Mouse (Mus musculus): ENCODE data around the gene Eif1. TPM values are rescaled to one million over a fixed set of nuclear protein-coding genes. Genes with fewer than 3 reads are reported as not detected.
"Not testable (repeated sequence)": the region's sequence is repeated elsewhere in the genome, so short reads cannot be mapped to it uniquely, and the experiment has no call there.

Gene Eif1
- polyA plus RNA-seq, 1 experiment from 2014 or later = 1,764 TPM

- Histone ChIP-seq H3K36me3 (no peaks in the 10 kb centered on the region), H3K27me3 (peaks cover 81% of the 10 kb centered on the region), H3K4me2 (peak overlapping the region; percentile 99; the same call in 1 of the 2 replicates), H3K9ac (no peak overlapping the region), H3K4me3 (peak overlapping the region; percentile 54; the same call in 1 of the 2 replicates), H3K27ac (no peak overlapping the region), H3K9me3 (no peaks in the 10 kb centered on the region), H3K4me1 (peaks cover 20% of the 10 kb centered on the region)
- no peak for ATAC-seq (ENCODE audit: insufficient number of reproducible peaks, low FRiP score, low TSS enrichment, low read depth)
- 25% methylated on average over 9 of the region's 9 CpGs for WGBS
Measured at GRCm38 (mm10) chr11:100356819-100357211, 37.1 kb downstream of the Eif1 start.

- H3K9ac ChIP-seq = no peak overlapping the region
- no peak overlapping the region for H3K27ac ChIP-seq
- H3K36me3 ChIP-seq = no peaks in the 10 kb centered on the region
- H3K4me1 ChIP-seq = peaks cover 20% of the 10 kb centered on the region
- H3K27me3 ChIP-seq = peaks cover 78% of the 10 kb centered on the region
- H3K4me3 ChIP-seq = no peak overlapping the region
- no peaks in the 10 kb centered on the region for H3K9me3 ChIP-seq
- H3K4me2 ChIP-seq = no peak overlapping the region
- no peak for ATAC-seq (ENCODE audit: insufficient number of reproducible peaks, low FRiP score, low TSS enrichment, low read depth)
- 52% methylated on average over 5 of the region's 5 CpGs for WGBS
Measured at GRCm38 (mm10) chr11:100357408-100357807, 37.7 kb downstream of the Eif1 start.

DNA sequence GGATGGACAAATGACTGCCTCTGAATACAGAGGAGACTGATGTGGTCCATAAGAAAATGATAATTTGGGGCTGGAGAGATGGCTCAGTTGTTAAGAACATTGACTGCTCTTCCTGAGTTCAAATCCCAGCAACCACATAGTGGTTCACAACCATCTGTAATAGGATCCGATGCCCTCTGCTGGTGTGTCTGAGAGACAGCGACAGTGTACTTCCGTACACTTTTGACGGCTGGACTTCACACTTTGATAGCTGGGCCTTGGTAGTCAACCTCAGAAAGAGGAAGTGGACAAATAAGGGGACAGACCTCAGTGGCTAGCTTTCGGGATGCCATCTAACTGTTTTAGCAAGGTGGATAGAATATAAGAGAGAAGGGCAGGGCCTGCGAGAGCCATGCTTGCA lies 40.5 kb downstream of the Eif1 start:
- H3K36me3 ChIP-seq = no peaks in the 10 kb centered on the region
- peaks cover 50% of the 10 kb centered on the region for H3K27me3 ChIP-seq
- WGBS = 78% methylated on average over 6 of the region's 6 CpGs
- no peak overlapping the region for H3K9ac ChIP-seq
- no peak overlapping the region for H3K4me3 ChIP-seq
- peaks cover 21% of the 10 kb centered on the region for H3K4me1 ChIP-seq
- H3K9me3 ChIP-seq = no peaks in the 10 kb centered on the region
- no peak overlapping the region for H3K4me2 ChIP-seq
- ATAC-seq (ENCODE audit: insufficient number of reproducible peaks, low FRiP score, low TSS enrichment, low read depth) = no peak
- H3K27ac ChIP-seq = no peak overlapping the region

DNA sequence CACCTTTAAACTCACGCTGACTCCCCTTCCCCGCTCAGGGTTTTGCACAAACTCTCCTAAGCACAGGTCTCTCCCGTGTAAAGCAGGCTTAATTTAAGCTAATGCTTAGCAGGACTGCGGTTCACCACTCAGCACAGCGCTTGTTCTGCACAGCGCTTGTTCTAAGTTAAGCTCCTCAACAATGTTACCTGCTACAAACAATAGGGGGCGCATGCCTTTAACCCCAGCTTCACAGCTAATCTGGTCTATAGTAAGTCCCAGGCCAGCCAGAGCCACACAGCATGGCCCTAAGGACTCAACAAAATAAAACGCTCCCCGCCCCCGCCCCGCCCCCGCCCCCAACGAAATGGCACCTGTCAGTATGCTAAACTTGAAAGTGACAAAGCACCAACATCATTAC lies 41.4 kb downstream of the Eif1 start:
- Histone ChIP-seq H3K27me3 (peaks cover 41% of the 10 kb centered on the region), H3K4me1 (peaks cover 13% of the 10 kb centered on the region)
- ATAC-seq (ENCODE audit: insufficient number of reproducible peaks, low FRiP score, low TSS enrichment, low read depth); H3K9ac ChIP-seq; H3K4me2 ChIP-seq; H3K4me3 ChIP-seq; H3K9me3 ChIP-seq; H3K36me3 ChIP-seq; H3K27ac ChIP-seq: not testable (repeated sequence)
- WGBS = 0% methylated on average over 1 of the region's 13 CpGs

GRCm38 (mm10) chr11:100362209-100362978 lies 42.7 kb downstream of the Eif1 start:
- Histone ChIP-seq H3K9ac (no peak overlapping the region), H3K4me3 (no peak overlapping the region), H3K27ac (no peak overlapping the region), H3K36me3 (no peaks in the 10 kb centered on the region), H3K4me2 (no peak overlapping the region), H3K9me3 (no peaks in the 10 kb centered on the region), H3K27me3 (peaks cover 28% of the 10 kb centered on the region), H3K4me1 (peaks cover 6% of the 10 kb centered on the region)
- no peak for ATAC-seq (ENCODE audit: insufficient number of reproducible peaks, low FRiP score, low TSS enrichment, low read depth)
- 15% methylated on average over 8 of the region's 8 CpGs for WGBS

DNA sequence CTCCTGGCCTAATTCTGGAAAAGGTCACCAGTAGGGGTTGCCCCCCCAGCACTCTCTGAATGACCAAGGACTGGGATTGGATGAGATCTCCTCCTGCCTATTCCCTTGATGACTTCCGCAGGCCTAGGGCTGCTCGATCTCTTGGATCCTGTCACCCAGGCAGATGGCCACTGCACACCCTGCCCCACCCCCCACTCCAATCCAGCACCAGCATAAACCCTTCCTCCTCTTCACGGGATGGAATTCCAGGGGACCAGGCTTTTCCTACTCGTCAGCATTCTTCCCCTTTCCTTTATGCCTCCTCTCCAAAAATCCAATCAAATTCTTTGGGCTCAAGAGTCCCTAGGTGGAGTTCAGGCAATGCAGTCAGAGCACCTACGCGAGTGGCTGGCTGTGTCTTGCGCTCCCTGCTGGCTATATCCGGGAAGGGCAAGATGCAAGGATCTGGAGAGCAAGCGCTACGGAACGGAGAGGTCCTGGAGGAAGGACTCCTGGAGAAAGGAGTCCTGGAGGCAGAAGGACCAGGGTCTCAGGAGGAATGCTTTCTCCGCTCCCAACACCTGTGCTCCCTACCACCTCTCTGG lies 43.4 kb downstream of the Eif1 start:
- no peak overlapping the region for H3K27ac ChIP-seq
- no peak overlapping the region for H3K4me2 ChIP-seq
- H3K36me3 ChIP-seq = no peaks in the 10 kb centered on the region
- no peak for ATAC-seq (ENCODE audit: insufficient number of reproducible peaks, low FRiP score, low TSS enrichment, low read depth)
- H3K4me3 ChIP-seq = no peak overlapping the region
- 16% methylated on average over 12 of the region's 12 CpGs for WGBS
- H3K27me3 ChIP-seq = peaks cover 23% of the 10 kb centered on the region
- no peaks in the 10 kb centered on the region for H3K9me3 ChIP-seq
- peaks cover 6% of the 10 kb centered on the region for H3K4me1 ChIP-seq
- no peak overlapping the region for H3K9ac ChIP-seq

DNA sequence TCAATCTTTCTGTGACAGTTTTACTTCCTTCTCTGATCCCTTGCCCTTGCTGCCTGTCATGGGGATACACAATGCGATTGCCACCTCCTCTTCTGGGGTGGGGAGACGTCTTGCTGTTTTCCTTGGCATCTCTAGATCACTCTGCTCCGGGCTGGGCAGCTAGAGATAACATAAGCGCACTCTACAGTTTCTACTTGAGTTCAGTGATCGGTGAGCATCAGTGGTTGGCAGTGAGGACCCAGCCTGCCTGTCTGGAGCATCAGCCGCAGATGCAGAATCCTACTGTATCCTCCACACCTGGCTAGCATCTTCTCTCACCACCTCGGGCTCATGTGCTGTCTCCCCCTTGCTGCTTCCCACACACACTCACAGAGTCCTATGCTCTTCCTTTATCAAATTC lies 49.5 kb downstream of the Eif1 start:
- no peak for ATAC-seq (ENCODE audit: insufficient number of reproducible peaks, low FRiP score, low TSS enrichment, low read depth)
- Histone ChIP-seq H3K9ac (no peak overlapping the region), H3K4me3 (no peak overlapping the region), H3K9me3 (no peaks in the 10 kb centered on the region), H3K27me3 (no peaks in the 10 kb centered on the region), H3K4me1 (no peaks in the 10 kb centered on the region; the same call in 1 of the 2 replicates), H3K4me2 (no peak overlapping the region), H3K36me3 (peaks cover 46% of the 10 kb centered on the region), H3K27ac (no peak overlapping the region)
- 62% methylated on average over 7 of the region's 7 CpGs for WGBS

DNA sequence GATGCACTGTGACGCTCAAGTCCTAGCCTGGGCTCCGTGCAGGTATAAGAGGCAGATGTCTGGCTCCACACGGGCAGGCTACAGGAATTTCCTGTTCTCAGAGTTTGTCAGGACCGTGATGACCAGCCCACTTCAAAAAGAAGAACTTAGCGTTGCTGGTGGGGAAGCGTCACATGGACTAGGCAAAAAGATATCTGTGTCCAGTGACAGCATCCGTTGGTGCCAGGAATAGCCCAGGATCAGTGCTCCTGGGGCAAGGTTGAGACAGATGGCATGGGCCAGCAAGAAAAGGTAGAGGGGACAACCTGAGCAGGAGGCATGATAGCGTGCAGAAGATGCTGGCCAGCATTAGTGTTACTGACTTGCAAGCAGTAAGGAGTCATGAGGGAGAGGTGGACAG lies 50.1 kb downstream of the Eif1 start:
- WGBS = 69% methylated on average over 8 of the region's 8 CpGs
- H3K36me3 ChIP-seq = peaks cover 49% of the 10 kb centered on the region
- H3K27me3 ChIP-seq = no peaks in the 10 kb centered on the region
- no peaks in the 10 kb centered on the region for H3K9me3 ChIP-seq
- H3K4me1 ChIP-seq = no peaks in the 10 kb centered on the region; the same call in 1 of the 2 replicates
- ATAC-seq (ENCODE audit: insufficient number of reproducible peaks, low FRiP score, low TSS enrichment, low read depth) = no peak
- H3K4me3 ChIP-seq = no peak overlapping the region
- no peak overlapping the region for H3K27ac ChIP-seq
- no peak overlapping the region for H3K4me2 ChIP-seq
- H3K9ac ChIP-seq = no peak overlapping the region

Other genes starting within 250 kb of the Eif1 start
- gene Krt32, start 231.7 kb upstream of the Eif1 start, polyA plus RNA-seq (2015; fragmentation: Nextera tagmentation; extraction: Ambion mirVana) = 2.0 and 2.4 TPM in 2 replicates
- 23.6 and 26.4 TPM in 2 replicates for gene Krt35, start 223.6 kb upstream of the Eif1 start, polyA plus RNA-seq (2015; fragmentation: Nextera tagmentation; extraction: Ambion mirVana)
- 55.9 and 83.7 TPM in 2 replicates for gene Krt36, start 214.3 kb upstream of the Eif1 start, polyA plus RNA-seq (2015; fragmentation: Nextera tagmentation; extraction: Ambion mirVana)
- 50.3 and 60.2 TPM in 2 replicates for gene Krt13, start 198.3 kb upstream of the Eif1 start, polyA plus RNA-seq (2015; fragmentation: Nextera tagmentation; extraction: Ambion mirVana)
- gene Krt15, start 184.0 kb upstream of the Eif1 start, polyA plus RNA-seq (2015; fragmentation: Nextera tagmentation; extraction: Ambion mirVana) = 1,213 and 1,252 TPM in 2 replicates
- 417 and 437 TPM in 2 replicates for gene Krt19, start 171.2 kb upstream of the Eif1 start, polyA plus RNA-seq (2015; fragmentation: Nextera tagmentation; extraction: Ambion mirVana)
- 0.13 and 0.24 TPM in 2 replicates for gene Krt9, start 126.6 kb upstream of the Eif1 start, polyA plus RNA-seq (2015; fragmentation: Nextera tagmentation; extraction: Ambion mirVana)
- gene Krt14, start 112.3 kb upstream of the Eif1 start, polyA plus RNA-seq (2015; fragmentation: Nextera tagmentation; extraction: Ambion mirVana) = 1,243 and 1,298 TPM in 2 replicates
- 11.7 and 16.2 TPM in 2 replicates for gene Krt16, start 71.0 kb upstream of the Eif1 start, polyA plus RNA-seq (2015; fragmentation: Nextera tagmentation; extraction: Ambion mirVana)
- 264 and 267 TPM in 2 replicates for gene Krt17, start 58.9 kb upstream of the Eif1 start, polyA plus RNA-seq (2015; fragmentation: Nextera tagmentation; extraction: Ambion mirVana)
- 0.15 TPM in 1 of 2 replicates, not detected in the other for gene Krt42, start 50.0 kb upstream of the Eif1 start, polyA plus RNA-seq (2015; fragmentation: Nextera tagmentation; extraction: Ambion mirVana)
- gene Gast, start 14.5 kb downstream of the Eif1 start, polyA plus RNA-seq (2015; fragmentation: Nextera tagmentation; extraction: Ambion mirVana) = 3.1 and 4.0 TPM in 2 replicates
- 1.9 and 2.8 TPM in 2 replicates for gene Hap1, start 36.2 kb downstream of the Eif1 start, polyA plus RNA-seq (2015; fragmentation: Nextera tagmentation; extraction: Ambion mirVana)
- 305 and 309 TPM in 2 replicates for gene Jup, start 77.9 kb downstream of the Eif1 start, polyA plus RNA-seq (2015; fragmentation: Nextera tagmentation; extraction: Ambion mirVana)
- gene P3h4, start 95.0 kb downstream of the Eif1 start, polyA plus RNA-seq (2015; fragmentation: Nextera tagmentation; extraction: Ambion mirVana) = 107 and 114 TPM in 2 replicates
- gene Fkbp10, start 95.8 kb downstream of the Eif1 start, polyA plus RNA-seq (2015; fragmentation: Nextera tagmentation; extraction: Ambion mirVana) = 210 and 239 TPM in 2 replicates
- 137 and 141 TPM in 2 replicates for gene Nt5c3b, start 121.9 kb downstream of the Eif1 start, polyA plus RNA-seq (2015; fragmentation: Nextera tagmentation; extraction: Ambion mirVana)
- gene Klhl10, start 122.0 kb downstream of the Eif1 start, polyA plus RNA-seq (2015; fragmentation: Nextera tagmentation; extraction: Ambion mirVana) = 0.64 and 0.70 TPM in 2 replicates
- gene Klhl11, start 152.9 kb downstream of the Eif1 start, polyA plus RNA-seq (2015; fragmentation: Nextera tagmentation; extraction: Ambion mirVana) = 9.5 and 10.0 TPM in 2 replicates
- gene Acly, start 208.1 kb downstream of the Eif1 start, polyA plus RNA-seq (2015; fragmentation: Nextera tagmentation; extraction: Ambion mirVana) = 181 and 189 TPM in 2 replicates
- gene Ttc25, start 225.7 kb downstream of the Eif1 start, polyA plus RNA-seq (2015; fragmentation: Nextera tagmentation; extraction: Ambion mirVana) = 0.19 and 0.56 TPM in 2 replicates

Data from limb, embryonic 15.5 days (tissue).